Mouse (Mus musculus) lung, postnatal 10 days (tissue): ENCODE results near the gene Vmn2r93.

Source experiments
- DNase-seq: peaks from one replicate; pipeline ENCODE4 v3.0.0; 2021

Vmn2r93 gene

GRCm38 (mm10) chr17:18297799-18298198, at the start of gene Vmn2r93:
Vmn2r93 (plus strand) TSS chr17:18298099.
- DNase-seq, result no peak

- no peak for DNase-seq
Observed at GRCm38 (mm10) chr17:18277656-18278055, 20.2 kb upstream of the Vmn2r93 start, which contains the start of gene Vmn2r94. Vmn2r94 (minus strand) TSS chr17:18277756.

GRCm38 (mm10) chr17:18323031-18323430, 25.1 kb downstream of the Vmn2r93 start:
- DNase-seq, result no peak

GRCm38 (mm10) chr17:18360007-18360406, 62.1 kb downstream of the Vmn2r93 start:
- DNase-seq, result no peak

- no peak for DNase-seq
Observed at GRCm38 (mm10) chr17:18360602-18361001, 62.7 kb downstream of the Vmn2r93 start.
